Mouse (Mus musculus) hindbrain, embryonic 16.5 days (tissue): Measurements from ENCODE around the gene Scp2. TPM values are rescaled to one million over a fixed set of nuclear protein-coding genes. Genes with fewer than 3 reads are reported as not detected.

Experiments used
- microRNA-seq: library from miRNA; unstranded; fragments of <30 nt; microRNA quantifications from one replicate; pipeline ENCODE4, GENCODE M21; 2017
- polyA plus RNA-seq: library from polyadenylated mRNA; unstranded; fragments of >200 nt; fragmentation: Nextera tagmentation; extraction: Ambion mirVana; gene quantifications from 2 replicates; pipeline ENCODE4 v1.2.1, GENCODE M21; 2015

Gene Scp2
- polyA plus RNA-seq, 1 experiment from 2014 or later, result 220 TPM

Small RNAs within 50 kb of the gene (microRNA-seq; reads per million reads assigned to microRNA genes)
- gene Mir6397, result not detected

Other genes with a start within 250 kb of the Scp2 start
- 16.3 and 19.1 TPM in 2 replicates for gene Cpt2, start 221.4 kb downstream of the Scp2 start, polyA plus RNA-seq
- gene Slc1a7, start 176.7 kb downstream of the Scp2 start, polyA plus RNA-seq, result 0.18 TPM in 1 of 2 replicates, not detected in the other
- 0.29 and 0.62 TPM in 2 replicates for gene Podn, start 48.6 kb downstream of the Scp2 start, polyA plus RNA-seq
- gene Echdc2, start 20.4 kb upstream of the Scp2 start, polyA plus RNA-seq, result 12.5 and 14.2 TPM in 2 replicates
- gene Zyg11a, start 73.0 kb upstream of the Scp2 start, polyA plus RNA-seq, result 0.15 TPM in 1 of 2 replicates, not detected in the other
- gene Zyg11b, start 156.1 kb upstream of the Scp2 start, polyA plus RNA-seq, result 25.8 and 32.1 TPM in 2 replicates
- 50.1 and 56.7 TPM in 2 replicates for gene Coa7, start 183.1 kb upstream of the Scp2 start, polyA plus RNA-seq
- gene Shisal2a, start 238.4 kb upstream of the Scp2 start, polyA plus RNA-seq, result 4.5 and 5.7 TPM in 2 replicates